Mouse (Mus musculus): Measurements from ENCODE around the gene Nhsl2. TPM values are rescaled to one million over a fixed set of nuclear protein-coding genes. Genes with fewer than 3 reads are reported as not detected.

The Nhsl2 gene
- total RNA-seq, 2 experiments from 2014 or later, result 1.0 to 5.7 TPM

DNA sequence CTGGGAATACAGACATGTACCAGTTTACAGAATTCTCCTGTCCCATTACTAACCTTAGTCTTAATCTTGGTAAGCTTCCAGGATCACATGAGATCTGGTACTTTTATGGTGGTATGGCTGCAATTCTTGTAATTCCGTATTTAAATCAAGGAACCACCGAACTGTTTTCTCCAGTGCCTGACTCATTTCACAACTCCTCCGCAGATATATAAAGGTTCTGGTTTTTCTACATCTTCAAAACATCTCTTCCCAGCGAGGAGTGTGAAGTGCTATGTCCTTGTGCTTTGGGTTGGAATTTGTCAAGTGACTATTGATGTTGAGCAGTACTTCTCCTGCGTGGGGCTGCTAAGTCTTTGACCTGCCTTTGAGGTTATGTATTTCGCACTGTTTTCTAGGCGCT lies 44.6 kb downstream of the Nhsl2 start:
- no peak for ATAC-seq (replicated peaks; ENCODE audit: low FRiP score, low TSS enrichment, poor library complexity, severe bottlenecking)

DNA sequence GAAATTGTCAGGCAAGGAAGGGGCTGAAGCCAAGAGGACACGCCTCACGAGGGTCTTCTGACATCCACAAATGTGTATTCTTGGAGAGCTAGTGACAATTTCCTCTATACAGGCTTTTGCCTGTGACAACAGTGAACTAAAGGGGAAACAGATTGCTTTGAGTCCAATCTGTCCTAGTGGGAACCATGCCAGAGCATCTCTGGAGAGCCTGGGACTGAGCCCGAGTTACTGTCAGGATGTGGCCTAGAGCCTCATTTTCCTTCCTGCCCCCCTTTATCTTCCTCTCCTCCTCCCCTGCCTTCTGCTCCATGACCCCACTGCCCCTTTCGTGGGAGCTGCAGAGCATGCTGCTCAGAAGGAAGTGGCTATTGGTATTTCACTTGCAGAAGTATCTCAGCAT lies 49.2 kb downstream of the Nhsl2 start:
- ATAC-seq (replicated peaks; ENCODE audit: low FRiP score, low TSS enrichment, poor library complexity, severe bottlenecking), result no peak

DNA sequence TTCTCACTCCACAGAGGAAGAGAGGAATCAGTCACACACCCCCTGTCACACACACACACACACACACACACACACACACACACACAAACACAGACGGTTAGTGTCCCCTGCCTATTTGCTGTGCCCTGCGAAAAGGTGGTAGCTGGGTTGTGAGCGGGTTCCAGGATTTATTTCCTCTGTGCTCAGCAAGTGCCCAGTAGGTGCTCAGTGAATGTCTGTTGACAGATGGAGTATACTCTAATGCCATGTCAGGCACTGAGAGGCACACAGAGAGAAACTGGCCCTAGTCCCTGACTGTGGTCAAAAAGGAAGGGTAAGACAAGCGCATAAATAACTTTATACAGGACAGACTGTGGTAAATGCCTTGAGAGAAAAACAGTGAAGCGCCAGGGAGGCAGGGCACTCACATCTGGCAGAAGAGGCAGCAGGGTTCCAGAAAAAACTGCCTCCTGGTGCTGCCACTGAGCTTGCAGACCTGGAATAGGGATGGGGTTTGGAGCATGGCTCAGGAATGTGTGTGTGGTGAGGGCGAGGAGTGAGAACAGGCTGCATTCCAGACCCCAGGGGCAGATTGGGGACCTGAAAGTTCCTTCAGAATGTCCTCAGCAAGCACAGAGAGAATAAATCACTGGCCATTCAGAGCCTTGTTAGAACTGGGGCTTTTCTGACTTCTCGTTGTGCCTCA lies 52.8 kb downstream of the Nhsl2 start:
- ATAC-seq (replicated peaks; ENCODE audit: low FRiP score, low TSS enrichment, poor library complexity, severe bottlenecking), result no peak

DNA sequence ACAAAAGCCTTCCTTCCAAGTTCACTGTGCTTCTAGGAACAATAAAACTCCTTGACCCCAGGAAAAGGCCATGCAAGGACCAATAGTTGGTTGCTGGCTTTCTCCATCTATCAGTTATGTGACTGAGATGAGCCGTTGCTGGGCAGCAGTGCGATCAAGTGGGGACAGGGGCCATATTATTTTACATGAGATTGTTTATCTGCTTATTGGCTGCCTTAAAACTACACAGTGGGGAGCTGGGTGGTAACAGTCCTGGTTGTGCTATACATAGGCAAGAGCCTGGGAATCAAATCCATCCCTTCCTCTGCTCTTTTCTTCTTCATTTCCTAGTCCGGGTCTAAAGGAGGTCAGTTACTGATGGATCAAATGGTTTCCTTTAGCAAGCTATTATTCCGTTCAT lies 53.4 kb downstream of the Nhsl2 start:
- no peak for ATAC-seq (replicated peaks; ENCODE audit: low FRiP score, low TSS enrichment, poor library complexity, severe bottlenecking)

DNA sequence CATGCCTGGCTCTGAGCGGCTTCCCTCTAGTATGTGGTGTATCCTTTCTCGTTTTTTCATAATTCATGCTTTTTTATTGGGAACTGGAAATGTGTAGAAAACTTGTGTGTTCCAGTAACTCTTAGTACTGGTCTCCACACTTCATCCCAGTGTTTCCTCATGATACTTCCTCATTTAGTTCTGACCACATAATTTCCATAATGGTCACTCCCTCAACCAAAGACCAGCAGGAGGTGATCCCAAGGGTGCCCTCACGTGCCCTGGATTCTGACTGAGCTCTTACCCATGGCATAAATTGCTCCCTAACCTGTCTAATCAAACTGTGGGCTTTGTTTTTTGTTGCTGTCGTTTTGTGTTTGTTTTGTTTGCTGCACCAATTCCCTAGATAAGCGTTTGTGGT lies 58.1 kb downstream of the Nhsl2 start:
- no peak for ATAC-seq (replicated peaks; ENCODE audit: low FRiP score, low TSS enrichment, poor library complexity, severe bottlenecking)

DNA sequence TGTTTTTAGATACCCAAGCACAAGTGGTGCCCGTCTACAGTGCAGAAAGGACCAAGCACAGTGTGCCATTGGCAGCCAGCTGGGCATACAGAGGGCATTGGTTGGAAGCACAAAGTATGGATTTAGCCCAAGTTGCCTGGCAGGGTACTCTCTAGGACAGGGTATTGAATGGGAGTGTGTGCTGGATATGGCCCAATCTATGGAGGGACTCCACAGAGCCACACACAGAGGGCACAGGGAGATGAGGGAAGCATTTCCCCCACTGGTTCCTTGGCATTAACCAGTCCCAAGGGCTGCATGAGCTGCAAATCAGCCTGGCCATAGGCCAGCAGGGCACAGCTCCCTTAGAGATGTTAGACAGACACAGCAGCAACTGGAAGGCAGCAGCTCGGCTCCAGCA lies 79.9 kb downstream of the Nhsl2 start:
- no peak for ATAC-seq (replicated peaks; ENCODE audit: low FRiP score, low TSS enrichment, poor library complexity, severe bottlenecking)

DNA sequence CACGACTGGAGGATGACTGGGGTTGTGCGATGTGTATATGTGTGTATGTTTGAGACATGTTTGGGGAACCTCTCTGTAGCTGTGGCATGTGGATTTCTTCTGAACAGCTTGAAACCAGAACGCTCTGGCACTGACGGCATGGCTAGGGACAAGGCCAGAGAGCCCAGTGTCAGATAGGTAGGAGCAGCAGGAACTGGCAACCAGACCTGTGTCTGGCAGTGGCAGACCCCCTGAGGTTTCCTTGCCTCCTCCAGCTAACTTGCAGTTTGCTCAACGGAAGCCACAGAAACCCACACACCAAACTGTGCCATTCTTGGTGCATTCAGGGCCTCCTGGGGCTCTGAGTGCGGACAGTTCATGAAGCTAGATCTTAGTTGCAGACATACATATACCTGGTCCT lies 81.1 kb downstream of the Nhsl2 start:
- ATAC-seq (replicated peaks; ENCODE audit: low FRiP score, low TSS enrichment, poor library complexity, severe bottlenecking), result no peak

DNA sequence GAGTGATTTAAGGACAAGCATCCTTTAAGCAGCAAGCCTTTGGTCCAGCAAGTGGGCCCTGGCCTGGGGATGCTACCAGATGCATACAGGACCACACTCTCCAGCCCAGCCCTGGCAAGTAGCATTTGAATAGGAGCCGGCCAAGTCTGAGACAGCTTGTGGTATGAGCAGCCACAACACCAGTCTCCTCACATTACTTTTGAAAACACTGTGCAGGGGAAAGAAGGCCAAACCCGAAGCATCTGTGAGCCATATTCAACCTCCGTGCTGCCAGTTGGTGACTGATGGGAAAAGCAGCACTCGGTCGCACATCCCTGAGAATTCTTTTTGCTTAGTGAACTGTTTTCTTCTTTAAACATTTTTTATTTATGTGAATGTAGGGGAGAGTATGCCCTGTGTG lies 81.8 kb downstream of the Nhsl2 start:
- no peak for ATAC-seq (replicated peaks; ENCODE audit: low FRiP score, low TSS enrichment, poor library complexity, severe bottlenecking)

DNA sequence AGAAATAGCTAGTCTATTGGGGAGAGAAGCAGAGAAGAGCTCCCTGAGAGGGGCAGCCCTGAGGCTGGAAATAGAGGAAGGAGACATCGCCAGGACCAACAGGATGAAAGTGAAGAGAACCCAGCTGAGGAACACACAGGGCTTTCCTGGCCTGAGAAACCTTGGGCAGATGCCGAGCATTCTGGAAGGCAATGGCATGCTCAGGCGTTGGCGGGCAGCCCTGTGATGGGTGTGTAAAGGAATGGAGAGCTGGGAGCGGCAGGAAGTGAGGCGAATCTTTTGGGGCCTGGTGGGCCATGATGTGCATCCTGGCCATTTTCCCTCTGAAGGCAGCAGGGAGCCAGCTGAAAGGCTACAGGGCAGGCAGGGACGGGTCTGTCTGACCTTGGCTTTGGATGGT lies 83.1 kb downstream of the Nhsl2 start:
- no peak for ATAC-seq (replicated peaks; ENCODE audit: low FRiP score, low TSS enrichment, poor library complexity, severe bottlenecking)

DNA sequence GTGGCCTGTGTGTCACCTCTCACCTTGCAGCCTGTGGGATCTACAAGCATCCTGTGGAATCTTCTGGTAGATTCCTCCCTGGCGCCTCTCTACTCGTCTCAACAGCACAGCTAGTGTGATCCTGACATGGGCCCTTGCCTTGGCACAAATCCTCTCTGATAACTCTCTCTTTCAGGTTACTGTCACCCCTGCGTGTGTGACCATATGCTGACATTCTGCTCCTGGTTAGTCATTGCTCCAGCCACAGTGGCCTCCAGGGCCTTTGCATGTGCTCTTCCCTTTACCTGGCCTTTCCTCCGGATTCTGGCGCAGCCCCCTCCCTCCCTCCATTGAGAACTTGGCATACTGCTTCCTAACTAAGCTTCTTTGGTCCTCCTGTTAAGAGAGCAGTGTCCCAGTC lies 84.2 kb downstream of the Nhsl2 start:
- ATAC-seq (replicated peaks; ENCODE audit: low FRiP score, low TSS enrichment, poor library complexity, severe bottlenecking), result no peak

DNA sequence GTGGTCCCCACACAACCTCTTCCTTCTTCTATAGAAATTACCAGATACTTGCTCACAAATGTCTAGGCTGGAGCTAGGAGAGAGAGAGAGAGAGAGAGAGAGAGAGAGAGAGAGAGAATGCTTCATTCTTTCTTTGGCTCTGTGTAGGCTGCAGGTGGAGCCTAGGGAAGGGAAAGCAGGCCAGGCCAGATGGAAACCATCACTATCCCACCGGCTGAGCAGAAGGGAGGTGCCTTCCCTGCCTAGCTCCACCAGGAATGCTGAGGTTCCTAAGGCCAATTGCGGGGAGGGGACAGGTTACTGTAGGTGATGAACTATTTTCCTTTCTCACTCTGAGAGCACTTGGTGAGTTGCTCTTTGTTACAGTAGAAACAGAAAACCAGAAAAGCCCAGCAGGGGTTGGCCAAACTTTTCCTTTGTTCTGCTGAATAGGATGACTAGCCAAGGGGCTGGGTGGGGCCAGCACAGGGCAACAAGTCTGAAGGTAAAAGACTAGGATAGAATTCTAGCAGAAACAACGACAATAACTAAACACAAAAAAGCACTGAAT lies 86.2 kb downstream of the Nhsl2 start:
- no peak for ATAC-seq (replicated peaks; ENCODE audit: low FRiP score, low TSS enrichment, poor library complexity, severe bottlenecking)

DNA sequence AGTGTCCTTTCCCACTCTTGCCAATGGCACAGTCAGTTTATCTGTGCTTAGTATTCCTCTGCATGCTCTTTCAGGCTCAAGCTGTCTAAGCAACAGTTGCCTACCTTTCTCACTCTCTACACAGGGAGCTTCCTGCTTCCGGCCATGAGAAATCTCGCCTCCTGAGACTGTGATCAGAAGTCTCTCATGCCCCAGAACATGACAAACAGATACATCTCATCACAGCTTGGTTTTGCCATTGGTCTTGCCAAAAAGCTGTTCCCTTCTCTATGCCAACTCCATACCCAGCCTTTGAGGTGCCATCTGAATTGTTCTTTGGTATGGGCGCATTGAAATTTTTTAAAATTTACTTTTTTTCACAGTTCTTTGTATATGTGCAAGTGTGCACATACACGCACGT lies 90.3 kb downstream of the Nhsl2 start:
- ATAC-seq (replicated peaks; ENCODE audit: low FRiP score, low TSS enrichment, poor library complexity, severe bottlenecking), result no peak

DNA sequence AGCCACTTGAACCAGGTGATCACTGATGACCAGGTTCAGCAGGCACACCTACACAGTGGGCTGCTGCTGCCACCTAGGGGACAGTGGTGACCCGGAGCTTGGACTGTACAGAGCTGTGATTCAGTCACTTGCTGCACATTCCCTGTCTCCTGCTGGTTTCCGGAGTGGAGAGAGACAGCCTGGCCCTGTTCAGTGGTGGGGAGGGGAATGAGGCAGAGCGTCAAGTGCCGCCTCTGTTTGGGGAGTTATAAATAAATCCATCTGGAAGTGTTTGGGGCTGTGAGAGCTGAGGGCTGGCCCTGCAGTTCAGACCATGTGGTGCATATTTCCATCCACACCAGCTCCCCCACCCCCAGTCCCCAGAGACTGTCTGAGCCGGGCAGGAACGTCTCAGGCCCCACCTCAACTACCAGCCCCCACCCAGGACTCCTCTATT lies 93.3 kb downstream of the Nhsl2 start:
- ATAC-seq (replicated peaks; ENCODE audit: low FRiP score, low TSS enrichment, poor library complexity, severe bottlenecking), result peak; percentile 67; the same call in 1 of the 2 replicates

DNA sequence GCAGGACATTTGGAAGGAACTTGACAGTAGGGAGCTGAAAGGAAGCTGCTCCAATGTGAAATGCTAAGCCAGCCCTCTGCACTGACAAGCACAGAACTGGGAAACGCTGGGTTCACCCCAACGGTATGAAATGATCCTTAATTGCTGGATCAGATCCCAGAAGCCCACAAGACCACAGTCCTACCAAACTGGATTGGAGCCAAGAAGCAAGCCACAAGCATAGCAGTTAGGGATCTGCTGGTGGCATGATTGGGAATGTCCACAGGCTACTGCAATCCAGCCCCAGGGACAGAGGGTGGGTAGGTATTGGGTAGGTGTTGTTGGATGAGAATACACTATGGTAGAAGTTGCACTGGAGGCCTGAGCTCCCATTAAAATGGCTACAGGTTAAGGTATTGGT lies 94.6 kb downstream of the Nhsl2 start:
- no peak for ATAC-seq (replicated peaks; ENCODE audit: low FRiP score, low TSS enrichment, poor library complexity, severe bottlenecking)

DNA sequence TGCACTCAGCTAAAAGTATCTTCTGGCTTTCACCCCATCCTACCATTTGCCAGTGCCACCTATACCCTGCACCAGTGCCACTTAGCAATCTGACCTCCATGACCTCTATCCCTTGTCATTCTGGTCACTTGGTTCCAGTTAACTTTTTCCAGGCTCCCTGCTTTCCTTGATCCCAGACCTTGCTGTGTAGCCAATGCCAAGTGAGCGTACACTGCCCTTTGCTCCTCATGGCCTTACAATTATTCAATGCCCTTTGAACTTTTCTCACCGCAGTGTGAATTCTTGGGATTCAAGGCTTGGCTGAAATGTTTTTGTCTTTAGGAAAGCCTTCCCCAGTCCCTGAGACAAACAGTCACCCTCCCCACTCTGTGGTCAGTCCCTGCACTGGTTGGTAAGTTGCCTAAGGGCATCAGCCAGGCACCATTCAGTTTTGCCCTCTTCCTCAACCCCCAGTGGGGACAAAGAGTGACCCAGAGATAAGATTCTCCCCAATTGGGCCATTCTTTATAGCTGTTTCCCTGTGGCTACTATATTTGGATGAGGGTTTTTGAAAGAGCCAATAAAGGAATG lies 95.7 kb downstream of the Nhsl2 start:
- ATAC-seq (replicated peaks; ENCODE audit: low FRiP score, low TSS enrichment, poor library complexity, severe bottlenecking), result no peak

DNA sequence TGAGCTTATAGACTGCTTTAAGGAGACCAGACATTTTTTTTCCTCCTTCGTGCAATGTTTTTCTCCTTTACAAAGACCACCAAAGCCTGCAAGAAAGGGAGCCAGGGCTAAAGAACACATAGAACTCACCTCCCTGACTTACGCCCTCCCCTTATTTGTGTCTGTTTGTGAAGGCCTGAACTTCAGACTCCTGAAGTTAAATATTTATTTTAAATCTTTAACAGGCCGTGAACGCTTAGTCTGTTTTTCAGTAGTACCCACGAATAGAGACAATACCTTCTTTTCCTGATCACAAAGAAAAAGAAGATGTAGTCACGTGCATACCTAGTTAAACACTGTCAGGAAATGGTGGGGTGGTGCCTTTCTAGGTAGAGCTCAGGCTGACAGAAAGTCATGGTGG lies 103.3 kb downstream of the Nhsl2 start:
- ATAC-seq (replicated peaks; ENCODE audit: low FRiP score, low TSS enrichment, poor library complexity, severe bottlenecking), result no peak

DNA sequence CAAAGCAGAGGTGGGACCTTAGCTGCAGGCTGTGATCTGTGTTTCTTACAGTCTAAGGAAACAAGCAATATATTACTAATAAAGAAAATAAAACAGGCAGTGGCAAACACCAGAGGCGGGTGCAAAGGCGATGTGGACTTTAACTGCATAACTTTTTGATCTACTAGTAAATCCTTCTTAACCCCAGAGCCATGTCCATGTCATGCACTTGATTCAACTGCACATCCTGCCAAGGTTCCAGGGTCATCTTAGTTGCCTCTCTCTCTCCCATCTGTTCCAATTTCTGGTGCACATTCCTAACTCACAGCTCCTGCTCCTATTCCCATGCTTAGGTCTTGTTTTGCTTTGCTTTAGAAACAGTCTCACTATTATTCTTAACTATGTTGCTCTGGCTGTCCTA lies 104.1 kb downstream of the Nhsl2 start:
- no peak for ATAC-seq (replicated peaks; ENCODE audit: low FRiP score, low TSS enrichment, poor library complexity, severe bottlenecking)

DNA sequence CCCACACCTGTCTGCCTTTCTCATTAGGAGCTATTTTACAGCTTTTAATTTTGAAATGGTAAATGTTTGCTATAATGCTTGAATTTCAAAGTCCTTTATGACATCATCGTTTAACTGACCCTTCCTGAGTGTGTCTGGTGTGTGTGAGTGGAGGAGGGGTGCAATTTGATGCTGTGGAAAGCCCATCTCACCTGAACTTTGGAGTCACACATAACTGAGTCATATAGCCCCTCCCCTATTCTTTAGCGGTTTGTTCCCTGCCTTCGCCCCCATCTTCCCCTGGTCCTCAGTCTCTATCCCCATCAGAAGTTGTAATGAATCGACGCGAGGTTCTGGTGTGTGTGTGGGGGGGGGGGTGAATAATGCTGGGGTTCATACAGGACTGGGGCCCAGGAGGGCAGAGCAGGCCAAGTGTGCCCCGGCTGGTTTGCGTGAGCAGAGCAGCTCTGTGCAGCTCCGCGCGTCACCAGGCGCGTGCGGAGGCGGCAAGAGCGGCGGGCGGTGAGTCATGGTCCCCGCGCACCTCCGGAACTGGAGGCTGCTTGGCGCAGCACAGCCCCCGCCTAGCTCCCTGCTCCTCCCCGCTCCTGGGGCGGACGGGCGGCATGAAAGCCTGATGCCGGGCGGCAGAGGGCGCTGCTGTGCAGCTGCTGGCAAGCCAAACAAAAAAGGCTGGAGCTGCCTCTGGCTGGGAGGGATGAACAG lies 104.8 kb downstream of the Nhsl2 start:
- ATAC-seq (replicated peaks; ENCODE audit: low FRiP score, low TSS enrichment, poor library complexity, severe bottlenecking), result peak; percentile 100

DNA sequence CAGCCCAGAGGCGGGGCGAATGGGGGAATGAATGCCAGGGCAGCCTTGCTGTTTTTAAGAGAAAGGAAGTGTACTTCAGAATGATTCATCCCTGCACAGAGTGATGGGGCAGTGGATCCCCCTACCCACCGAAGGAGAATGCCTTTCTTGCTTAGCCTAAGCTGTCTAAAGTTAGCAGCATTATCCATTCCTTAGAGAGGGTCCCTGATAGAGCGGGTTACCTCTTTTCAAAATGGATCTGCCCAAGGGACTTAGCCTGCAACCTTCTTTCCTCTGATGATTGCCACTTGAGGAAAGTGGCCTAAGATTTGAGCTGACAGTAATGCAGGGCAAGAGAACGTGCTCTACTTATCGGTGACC lies 105.3 kb downstream of the Nhsl2 start:
- ATAC-seq (replicated peaks; ENCODE audit: low FRiP score, low TSS enrichment, poor library complexity, severe bottlenecking), result no peak

DNA sequence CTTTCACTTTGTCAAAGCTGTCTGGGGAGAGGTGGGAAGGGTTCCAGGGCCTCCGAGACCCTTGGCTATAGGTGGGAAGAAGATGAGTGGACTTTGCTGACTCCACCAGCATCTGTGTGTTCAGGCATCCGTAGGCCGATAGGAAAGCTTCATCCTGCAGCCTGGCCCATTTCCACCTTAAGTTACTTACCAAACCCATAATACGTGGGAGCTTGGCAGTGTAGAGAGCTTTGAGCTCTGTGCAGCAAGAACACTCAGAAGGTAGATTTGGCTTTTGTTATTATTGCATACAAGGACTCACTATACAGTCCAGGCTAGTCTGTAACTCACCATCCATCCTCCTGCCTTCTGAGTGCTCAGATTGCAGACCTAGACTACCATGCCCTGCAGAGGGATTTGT lies 112.7 kb downstream of the Nhsl2 start:
- ATAC-seq (replicated peaks; ENCODE audit: low FRiP score, low TSS enrichment, poor library complexity, severe bottlenecking), result no peak

DNA sequence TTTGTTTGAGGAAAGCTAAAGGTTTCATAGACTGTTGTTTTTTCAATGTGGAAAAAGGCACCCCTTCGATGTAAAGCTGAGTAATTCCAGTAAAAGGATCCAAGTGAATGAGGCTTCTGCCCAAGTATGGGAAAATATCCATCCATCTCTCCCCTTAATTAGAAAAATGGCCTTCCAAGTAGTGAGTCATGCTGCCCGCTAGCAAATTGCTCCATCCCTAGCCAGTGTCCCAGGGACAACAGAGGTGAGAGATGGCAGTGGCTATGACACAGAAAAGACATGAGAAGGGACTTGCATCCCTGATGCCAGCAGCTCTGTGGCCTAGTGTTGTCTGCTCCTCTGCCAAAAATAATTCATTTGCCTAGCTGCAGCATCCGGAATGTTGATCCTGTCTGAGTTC lies 114.5 kb downstream of the Nhsl2 start:
- no peak for ATAC-seq (replicated peaks; ENCODE audit: low FRiP score, low TSS enrichment, poor library complexity, severe bottlenecking)
